Comparison of ENCODE assay signal across 9 mouse cellular contexts in genomic region chr7:98770257-98770890, GRCm38 (mm10).
DNase-seq lines count a peak whose midpoint lies in the region; ATAC-seq and TF ChIP-seq lines count a peak whose summit lies in the region.
"Had no signal": no experiment of that assay in that cellular context is flagged by ENCODE, and none has a peak within 500 bp of the region (broad histone marks: within the 10 kb centered on the region; RNA-seq: fewer than 3 reads in every experiment).

No protein-coding gene starts in this region.

- peak overlapping the region; percentile 27; the same call in 1 of the 2 replicates for H3K4me3 ChIP-seq in forebrain, embryonic 10.5 days
- H3K4me3 ChIP-seq in forebrain, embryonic 14.5 days (ENCODE audit: low read depth, low read length) = no peak overlapping the region
- H3K4me3 ChIP-seq in midbrain, embryonic 10.5 days = no peak overlapping the region
- H3K4me3 ChIP-seq in midbrain, embryonic 16.5 days (ENCODE audit: low read depth, low read length) = no peak overlapping the region
- no peak overlapping the region for H3K4me3 ChIP-seq in limb, embryonic 11.5 days (ENCODE audit: low read depth, low read length)
- H3K4me3 ChIP-seq in stomach, postnatal 0 days (ENCODE audit: low read depth, low read length) = no peak overlapping the region

- TF ChIP-seq EP300 in stomach, postnatal 0 days (optimal IDR thresholded peaks at IDR 0.05) = no peak

- DNase-seq in forebrain, embryonic 10.5 days (ENCODE audit: extremely low spot score, low spot score) = no peak
- DNase-seq in forebrain, embryonic 14.5 days (ENCODE audit: low spot score) = no peak
- DNase-seq in midbrain, embryonic 10.5 days (ENCODE audit: low spot score) = peak; percentile 22
- DNase-seq in limb, embryonic 11.5 days (ENCODE audit: low spot score) = peak; percentile 39
- DNase-seq in stomach, postnatal 0 days (ENCODE audit: low spot score) = no peak
- DNase-seq in right cerebral cortex, adult 18-20 months = no peak
- DNase-seq in adrenal gland, postnatal 36 days = no peak
- DNase-seq: spleen, adult 18-20 months had no signal

- peaks cover 24% of the 10 kb centered on the region for H3K4me1 ChIP-seq in forebrain, embryonic 10.5 days
- H3K4me1 ChIP-seq in forebrain, embryonic 14.5 days (ENCODE audit: control insufficient read depth, insufficient read depth, low read length) = no peaks in the 10 kb centered on the region
- H3K4me1 ChIP-seq in midbrain, embryonic 10.5 days = peaks cover 28% of the 10 kb centered on the region
- H3K4me1 ChIP-seq in midbrain, embryonic 16.5 days (ENCODE audit: control insufficient read depth, insufficient read depth, low read length) = peaks cover 4% of the 10 kb centered on the region; the same call in 1 of the 2 replicates
- H3K4me1 ChIP-seq in limb, embryonic 11.5 days (ENCODE audit: control insufficient read depth, insufficient read depth, low read length) = peaks cover 8% of the 10 kb centered on the region
- peaks cover 5% of the 10 kb centered on the region for H3K4me1 ChIP-seq in stomach, postnatal 0 days (replicated peaks; ENCODE audit: control insufficient read depth, insufficient read depth)

- no peak overlapping the region for H3K4me2 ChIP-seq in forebrain, embryonic 14.5 days (ENCODE audit: low read length)
- H3K4me2 ChIP-seq in midbrain, embryonic 16.5 days (ENCODE audit: low read length) = no peak overlapping the region
- H3K4me2 ChIP-seq in limb, embryonic 11.5 days (ENCODE audit: low read depth, severe bottlenecking) = peak overlapping the region; percentile 21; the same call in 1 of the 2 replicates
- no peak overlapping the region for H3K4me2 ChIP-seq in stomach, postnatal 0 days (replicated peaks; ENCODE audit: low read depth)

- H3K9ac ChIP-seq in forebrain, embryonic 14.5 days (ENCODE audit: low read length) = no peak overlapping the region
- H3K9ac ChIP-seq in midbrain, embryonic 16.5 days (ENCODE audit: low read depth, low read length) = no peak overlapping the region
- H3K9ac ChIP-seq in limb, embryonic 11.5 days (ENCODE audit: low read length) = 0 out of 2 replicates have a peak overlapping the region, but pooled peaks have one; percentile 8
- H3K9ac ChIP-seq in stomach, postnatal 0 days (ENCODE audit: low read length) = 0 out of 2 replicates have a peak overlapping the region, but pooled peaks have one; percentile 14

- no peaks in the 10 kb centered on the region for H3K36me3 ChIP-seq in forebrain, embryonic 10.5 days (replicated peaks)
- H3K36me3 ChIP-seq in forebrain, embryonic 14.5 days (ENCODE audit: control insufficient read depth, insufficient read depth, low read length) = no peaks in the 10 kb centered on the region
- no peaks in the 10 kb centered on the region for H3K36me3 ChIP-seq in midbrain, embryonic 10.5 days
- H3K36me3 ChIP-seq in midbrain, embryonic 16.5 days (ENCODE audit: control insufficient read depth, insufficient read depth, low read length) = no peaks in the 10 kb centered on the region
- no peaks in the 10 kb centered on the region for H3K36me3 ChIP-seq in limb, embryonic 11.5 days (ENCODE audit: control insufficient read depth, insufficient read depth, low read length)
- H3K36me3 ChIP-seq in stomach, postnatal 0 days (ENCODE audit: control insufficient read depth, insufficient read depth, low read length) = no peaks in the 10 kb centered on the region

- ATAC-seq in forebrain, embryonic 14.5 days = no peak
- ATAC-seq in midbrain, embryonic 16.5 days = no peak
- no peak; the same call in 1 of the 2 replicates for ATAC-seq in limb, embryonic 11.5 days (ENCODE audit: insufficient number of reproducible peaks, low FRiP score, low TSS enrichment, low read depth)
- no peak; the same call in 1 of the 2 replicates for ATAC-seq in stomach, postnatal 0 days (ENCODE audit: low FRiP score, low TSS enrichment)

- peak; percentile 52 for TF ChIP-seq CTCF in stomach, postnatal 0 days (IDR thresholded peaks at IDR 0.05; ENCODE audit: low read depth)

- H3K9me3 ChIP-seq in forebrain, embryonic 10.5 days = no peaks in the 10 kb centered on the region
- no peaks in the 10 kb centered on the region for H3K9me3 ChIP-seq in forebrain, embryonic 14.5 days (replicated peaks; ENCODE audit: control insufficient read depth, low read length)
- no peaks in the 10 kb centered on the region for H3K9me3 ChIP-seq in midbrain, embryonic 10.5 days (replicated peaks)
- no peaks in the 10 kb centered on the region for H3K9me3 ChIP-seq in midbrain, embryonic 16.5 days (replicated peaks; ENCODE audit: control insufficient read depth, low read length, poor library complexity, severe bottlenecking)
- H3K9me3 ChIP-seq in limb, embryonic 11.5 days (ENCODE audit: control insufficient read depth, low read length) = no peaks in the 10 kb centered on the region
- H3K9me3 ChIP-seq in stomach, postnatal 0 days (ENCODE audit: control insufficient read depth, low read length) = no peaks in the 10 kb centered on the region

- H3K27ac ChIP-seq in forebrain, embryonic 10.5 days = peak overlapping the region; percentile 44
- no peak overlapping the region for H3K27ac ChIP-seq in forebrain, embryonic 14.5 days (ENCODE audit: low read depth, low read length)
- peak overlapping the region; percentile 67 for H3K27ac ChIP-seq in midbrain, embryonic 10.5 days (replicated peaks)
- H3K27ac ChIP-seq in midbrain, embryonic 16.5 days (ENCODE audit: low read length) = no peak overlapping the region
- 0 out of 2 replicates have a peak overlapping the region, but pooled peaks have one; percentile 22 for H3K27ac ChIP-seq in limb, embryonic 11.5 days (replicated peaks; ENCODE audit: low read depth, low read length)
- no peak overlapping the region for H3K27ac ChIP-seq in stomach, postnatal 0 days (replicated peaks)

- WGBS in forebrain, embryonic 10.5 days = 8% methylated on average over 8 of the region's 8 CpGs
- 9% methylated on average over 8 of the region's 8 CpGs for WGBS in forebrain, embryonic 14.5 days
- 7% methylated on average over 8 of the region's 8 CpGs for WGBS in midbrain, embryonic 10.5 days
- 10% methylated on average over 8 of the region's 8 CpGs for WGBS in midbrain, embryonic 16.5 days
- 11% methylated on average over 8 of the region's 8 CpGs for WGBS in limb, embryonic 11.5 days
- WGBS in stomach, postnatal 0 days = 13% methylated on average over 8 of the region's 8 CpGs

- H3K27me3 ChIP-seq in forebrain, embryonic 10.5 days (ENCODE audit: poor library complexity, severe bottlenecking) = peaks cover 35% of the 10 kb centered on the region
- H3K27me3 ChIP-seq in forebrain, embryonic 14.5 days (replicated peaks; ENCODE audit: control insufficient read depth, insufficient read depth, low read length) = no peaks in the 10 kb centered on the region
- peaks cover 16% of the 10 kb centered on the region for H3K27me3 ChIP-seq in midbrain, embryonic 10.5 days (ENCODE audit: low read depth, poor library complexity, severe bottlenecking)
- H3K27me3 ChIP-seq in midbrain, embryonic 16.5 days (ENCODE audit: control insufficient read depth, insufficient read depth, low read depth, low read length) = no peaks in the 10 kb centered on the region
- H3K27me3 ChIP-seq in limb, embryonic 11.5 days (ENCODE audit: control insufficient read depth, insufficient read depth, low read length) = 0 out of 2 replicates have a peak, but pooled peaks cover 3% of the 10 kb centered on the region
- no peaks in the 10 kb centered on the region for H3K27me3 ChIP-seq in stomach, postnatal 0 days (ENCODE audit: control insufficient read depth, insufficient read depth, low read length)

Comparison
In these comparisons a context has a peak if more than half of its experiments do, and no peak if none do; other contexts are left out.
1. H3K27ac ChIP-seq: peak in forebrain, embryonic 10.5 days (single experiment), midbrain, embryonic 10.5 days (single experiment) and limb, embryonic 11.5 days (single experiment); none in forebrain, embryonic 14.5 days (single experiment), midbrain, embryonic 16.5 days (single experiment) and stomach, postnatal 0 days (single experiment).
2. DNase-seq: peak in midbrain, embryonic 10.5 days (single experiment) and limb, embryonic 11.5 days (single experiment); none in forebrain, embryonic 10.5 days (single experiment), forebrain, embryonic 14.5 days (single experiment), stomach, postnatal 0 days (single experiment), right cerebral cortex, adult 18-20 months (single experiment) and adrenal gland, postnatal 36 days (0 of 2).
3. H3K9ac ChIP-seq: peak in limb, embryonic 11.5 days (single experiment) and stomach, postnatal 0 days (single experiment); none in forebrain, embryonic 14.5 days (single experiment) and midbrain, embryonic 16.5 days (single experiment).